In genomic region chr12:99224863-99225603, GRCm38 (mm10) we compare ENCODE assay signal across 9 mouse cellular contexts.
DNase-seq lines count a peak whose midpoint lies in the region; ATAC-seq lines count a peak whose summit lies in the region.
"Had no signal": no experiment of that assay in that cellular context is flagged by ENCODE, and none has a peak within 500 bp of the region (broad histone marks: within the 10 kb centered on the region; RNA-seq: fewer than 3 reads in every experiment).

No protein-coding gene starts in this region.

- intact Hi-C loops in left cerebral cortex, postnatal 14 days (cut with DNase I) = no loop called here
- intact Hi-C loops in left cerebral cortex, postnatal 4 days (cut with DNase I) = no loop called here

- DNase-seq in left cerebral cortex, postnatal 14 days (ENCODE audit: low spot score in 2 of 2) = peak; percentile 24 to 55
- DNase-seq in left cerebral cortex, postnatal 4 days = no peak
- peak; percentile 56 for DNase-seq in c-Kit-positive CD71-negative TER-119-negative erythroid progenitor cells, embryonic 14.5 days (ENCODE audit: low read depth)
- peak; percentile 51 for DNase-seq in lung, postnatal 25 days (ENCODE audit: low spot score)
- DNase-seq in telencephalon, adult 2 months (ENCODE audit: low read depth, low spot score) = peak; percentile 51
- DNase-seq in adipocyte (ENCODE audit: low spot score) = no peak
- no peak for DNase-seq in layer of hippocampus, postnatal 25 days (ENCODE audit: extremely low spot score in 1 of 2, low spot score in 1 of 2)
- DNase-seq: cerebellum, adult 11-12 months had no signal

- no peaks in the 10 kb centered on the region for H3K9me3 ChIP-seq in hindbrain, embryonic 16.5 days (ENCODE audit: control insufficient read depth, low read length)

- WGBS in hindbrain, embryonic 16.5 days = 65% methylated on average over 13 of the region's 13 CpGs

- H3K4me2 ChIP-seq in hindbrain, embryonic 16.5 days (ENCODE audit: low read length) = no peak overlapping the region

- H3K27me3 ChIP-seq in hindbrain, embryonic 16.5 days (replicated peaks; ENCODE audit: control insufficient read depth, insufficient read depth, low read length) = no peaks in the 10 kb centered on the region

- ATAC-seq in hindbrain, embryonic 16.5 days = no peak

- H3K4me3 ChIP-seq in hindbrain, embryonic 16.5 days (ENCODE audit: low read length) = no peak overlapping the region

- no peak overlapping the region for H3K27ac ChIP-seq in hindbrain, embryonic 16.5 days (ENCODE audit: low read depth, low read length)

- peaks cover 35% of the 10 kb centered on the region for H3K4me1 ChIP-seq in hindbrain, embryonic 16.5 days (ENCODE audit: control insufficient read depth, insufficient read depth, low read depth, low read length)

- no peak overlapping the region for H3K9ac ChIP-seq in hindbrain, embryonic 16.5 days (ENCODE audit: low read depth, low read length)

- H3K36me3 ChIP-seq in hindbrain, embryonic 16.5 days (ENCODE audit: control insufficient read depth, insufficient read depth, low read length) = no peaks in the 10 kb centered on the region

Comparison
In these comparisons a context has a peak if more than half of its experiments do, and no peak if none do; other contexts are left out.
1. DNase-seq: peak in left cerebral cortex, postnatal 14 days (2 of 2), c-Kit-positive CD71-negative TER-119-negative erythroid progenitor cells, embryonic 14.5 days (single experiment), lung, postnatal 25 days (single experiment) and telencephalon, adult 2 months (single experiment); none in left cerebral cortex, postnatal 4 days (single experiment), adipocyte (single experiment) and layer of hippocampus, postnatal 25 days (0 of 2).